Comparison of ENCODE assay signal across 21 mouse cellular contexts in the genomic region with DNA sequence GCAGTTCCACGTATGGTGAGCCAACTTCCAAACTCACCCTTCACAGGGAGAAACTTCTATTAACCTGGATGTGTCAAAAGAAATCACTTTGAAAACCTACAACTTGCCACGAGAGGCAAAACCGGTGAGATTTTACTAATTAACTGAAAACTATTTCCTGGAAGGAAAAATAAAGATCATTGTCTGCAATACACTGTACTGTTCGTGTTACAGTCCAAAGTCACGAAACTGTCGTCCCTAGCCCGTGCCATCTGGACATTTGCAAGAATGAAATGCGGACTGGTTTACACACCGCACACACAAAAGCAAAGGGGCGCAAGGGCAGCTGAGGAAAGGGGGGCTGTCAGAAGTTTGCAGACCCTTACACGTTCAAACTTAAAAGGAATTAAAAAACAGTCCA. TPM values are rescaled to one million over a fixed set of nuclear protein-coding genes. Genes with fewer than 3 reads are reported as not detected.
A peak's percentile ranks its signal among the peaks of the same experiment; 100 is the strongest.
DNase-seq lines count a peak whose midpoint lies in the region; ATAC-seq and TF ChIP-seq lines count a peak whose summit lies in the region.
"Had no signal": no experiment of that assay in that cellular context is flagged by ENCODE, and none has a peak within 500 bp of the region (broad histone marks: within the 10 kb centered on the region; RNA-seq: fewer than 3 reads in every experiment).

No protein-coding gene starts in this region.

- no peak for TF ChIP-seq CTCF in intestine, postnatal 0 days (IDR thresholded peaks at IDR 0.05; ENCODE audit: low read depth)
- TF ChIP-seq CTCF in liver, adult 2 months (IDR thresholded peaks at IDR 0.05; ENCODE audit: low read depth, low read length): no peak

- peaks cover 25% of the 10 kb centered on the region for H3K36me3 ChIP-seq in intestine, postnatal 0 days (ENCODE audit: control insufficient read depth, insufficient read depth)
- H3K36me3 ChIP-seq in intestine, embryonic 15.5 days: no peaks in the 10 kb centered on the region; the same call in 1 of the 2 replicates
- H3K36me3 ChIP-seq in liver, adult 2 months (ENCODE audit: control insufficient read depth, insufficient read depth, low read length): peaks cover 10% of the 10 kb centered on the region
- H3K36me3 ChIP-seq in liver, embryonic 11.5 days (ENCODE audit: control insufficient read depth, insufficient read depth, low read length): peaks cover 25% of the 10 kb centered on the region; the same call in 1 of the 2 replicates

- 53% methylated on average over 11 of the region's 11 CpGs for WGBS in intestine, postnatal 0 days
- WGBS in intestine, embryonic 15.5 days: 76% methylated on average over 11 of the region's 11 CpGs
- 34% methylated on average over 11 of the region's 11 CpGs for WGBS in liver, adult 2 months
- WGBS in liver, embryonic 11.5 days: 91% methylated on average over 11 of the region's 11 CpGs

- peak; percentile 67 for ATAC-seq in intestine, postnatal 0 days
- no peak for ATAC-seq in intestine, embryonic 15.5 days
- no peak for ATAC-seq in liver, embryonic 11.5 days (replicated peaks; ENCODE audit: low FRiP score)
- ATAC-seq: forebrain, embryonic 14.5 days had no signal

- H3K27me3 ChIP-seq in intestine, postnatal 0 days (replicated peaks; ENCODE audit: control insufficient read depth, insufficient read depth, low read length): no peaks in the 10 kb centered on the region
- H3K27me3 ChIP-seq in intestine, embryonic 15.5 days (replicated peaks): no peaks in the 10 kb centered on the region
- H3K27me3 ChIP-seq in liver, adult 2 months (ENCODE audit: control insufficient read depth, insufficient read depth, low read length): no peaks in the 10 kb centered on the region
- no peaks in the 10 kb centered on the region for H3K27me3 ChIP-seq in liver, embryonic 11.5 days (replicated peaks; ENCODE audit: control insufficient read depth, insufficient read depth, low read length)
- H3K27me3 ChIP-seq: embryonic facial prominence, embryonic 13.5 days; embryonic facial prominence, embryonic 15.5 days; forebrain, embryonic 12.5 days had no signal

- peak overlapping the region; percentile 47; the same call in 1 of the 2 replicates for H3K27ac ChIP-seq in intestine, postnatal 0 days (ENCODE audit: low read depth, low read length)
- no peak overlapping the region for H3K27ac ChIP-seq in intestine, embryonic 15.5 days
- no peak overlapping the region for H3K27ac ChIP-seq in liver, adult 2 months (replicated peaks; ENCODE audit: insufficient read depth, low read depth, low read length)
- H3K27ac ChIP-seq in liver, embryonic 11.5 days (ENCODE audit: low read depth, low read length): no peak overlapping the region
- H3K27ac ChIP-seq: embryonic facial prominence, embryonic 13.5 days; embryonic facial prominence, embryonic 15.5 days; forebrain, embryonic 10.5 days; forebrain, embryonic 12.5 days had no signal

- peak; percentile 72 for DNase-seq in liver, adult 2 months (ENCODE audit: extremely low read depth, low read depth, low spot score)
- no peak for DNase-seq in liver, embryonic 11.5 days (ENCODE audit: low spot score)
- no peak for DNase-seq in right cerebral cortex, postnatal 14 days
- DNase-seq: adrenal gland, adult 2 months; adrenal gland, postnatal 10 days; adrenal gland, postnatal 25 days; cerebellum, adult 11 months; cerebellum, adult 18-20 months; cerebellum, adult 8-10 months; cerebellum, adult 9-11 months; cerebellum, postnatal 14 days; cerebellum, postnatal 36 days; embryo, embryonic 11 days had no signal

- H3K4me3 ChIP-seq in intestine, postnatal 0 days (ENCODE audit: low read depth, low read length): no peak overlapping the region
- H3K4me3 ChIP-seq in intestine, embryonic 15.5 days (replicated peaks): no peak overlapping the region
- no peak overlapping the region for H3K4me3 ChIP-seq in liver, adult 2 months (ENCODE audit: insufficient read depth, low read depth, low read length)
- no peak overlapping the region for H3K4me3 ChIP-seq in liver, embryonic 11.5 days (ENCODE audit: low read depth, low read length)
- H3K4me3 ChIP-seq: embryonic facial prominence, embryonic 13.5 days; embryonic facial prominence, embryonic 15.5 days; erythroblast, embryonic 14.5 days; forebrain, embryonic 10.5 days; forebrain, embryonic 12.5 days had no signal

- TF ChIP-seq POLR2A in liver, adult 2 months (IDR thresholded peaks at IDR 0.05; ENCODE audit: extremely low read depth, insufficient read depth, low read length): no peak

- H3K4me2 ChIP-seq in intestine, postnatal 0 days (replicated peaks; ENCODE audit: low read depth): no peak overlapping the region
- no peak overlapping the region for H3K4me2 ChIP-seq in intestine, embryonic 15.5 days (replicated peaks)
- H3K4me2 ChIP-seq in liver, embryonic 11.5 days: no peak overlapping the region
- H3K4me2 ChIP-seq: embryonic facial prominence, embryonic 13.5 days; embryonic facial prominence, embryonic 15.5 days; forebrain, embryonic 12.5 days had no signal

- H3K9ac ChIP-seq in intestine, postnatal 0 days (ENCODE audit: low read depth, low read length): no peak overlapping the region
- H3K9ac ChIP-seq in intestine, embryonic 15.5 days: no peak overlapping the region
- no peak overlapping the region for H3K9ac ChIP-seq in liver, adult 2 months (ENCODE audit: low read depth, low read length)
- no peak overlapping the region for H3K9ac ChIP-seq in liver, embryonic 11.5 days (ENCODE audit: low read depth, low read length)
- H3K9ac ChIP-seq: embryonic facial prominence, embryonic 13.5 days; embryonic facial prominence, embryonic 15.5 days; forebrain, embryonic 12.5 days had no signal

- peaks cover 41% of the 10 kb centered on the region for H3K79me2 ChIP-seq in liver, adult 2 months (ENCODE audit: control insufficient read depth, insufficient read depth, low read length)

- no peaks in the 10 kb centered on the region for H3K9me3 ChIP-seq in intestine, postnatal 0 days (ENCODE audit: control insufficient read depth)
- H3K9me3 ChIP-seq in intestine, embryonic 15.5 days: no peaks in the 10 kb centered on the region
- H3K9me3 ChIP-seq in liver, embryonic 11.5 days (ENCODE audit: control insufficient read depth, low read length): no peaks in the 10 kb centered on the region
- H3K9me3 ChIP-seq: embryonic facial prominence, embryonic 13.5 days had no signal

- H3K4me1 ChIP-seq in intestine, postnatal 0 days (replicated peaks; ENCODE audit: control insufficient read depth, insufficient read depth, low read length): 0 out of 2 replicates have a peak, but pooled peaks cover 3% of the 10 kb centered on the region
- H3K4me1 ChIP-seq in intestine, embryonic 15.5 days (replicated peaks): no peaks in the 10 kb centered on the region
- peaks cover 26% of the 10 kb centered on the region for H3K4me1 ChIP-seq in liver, adult 2 months (ENCODE audit: control insufficient read depth, insufficient read depth, low read length)
- H3K4me1 ChIP-seq in liver, embryonic 11.5 days (replicated peaks; ENCODE audit: control insufficient read depth, insufficient read depth, low read length): peaks cover 8% of the 10 kb centered on the region
- H3K4me1 ChIP-seq: embryonic facial prominence, embryonic 13.5 days; embryonic facial prominence, embryonic 15.5 days; forebrain, embryonic 10.5 days had no signal

RNA-seq across cellular contexts. Expression of a gene that starts 24.6 kb away (rescaled TPM):
- polyA plus RNA-seq in intestine, postnatal 0 days (2015; fragmentation: Nextera tagmentation; extraction: Ambion mirVana): 27.8 and 31.1 TPM in 2 replicates
- polyA plus RNA-seq in intestine, embryonic 15.5 days (2015; fragmentation: Nextera tagmentation; extraction: Ambion mirVana): 34.5 and 36.6 TPM in 2 replicates
- 8.9 and 13.7 TPM in 2 replicates for total RNA-seq in liver, adult 2 months (2014; rRNA removed)
- 2.9 and 3.7 TPM in 2 replicates for polyA plus RNA-seq in liver, adult 2 months (2012; rRNA removed)
- 35.0 and 37.3 TPM in 2 replicates for polyA plus RNA-seq in liver, embryonic 11.5 days (2014; fragmentation: Nextera tagmentation; extraction: Ambion mirVana)
